Mouse (Mus musculus) frontal cortex, adult (tissue): ENCODE data around the gene Hist1h3e.
"Not testable (repeated sequence)": the region's sequence is repeated elsewhere in the genome, so short reads cannot be mapped to it uniquely, and the experiment has no call there.

Source experiments
- ATAC-seq: cut with Nextera tagmentation; 2 replicates; pipeline ENCODE4 v1.9.2; 2017; ENCODE audit warnings: mild to moderate bottlenecking, moderate library complexity, mixed read lengths; ENCODE audit not compliant: low TSS enrichment

Gene Hist1h3e

DNA sequence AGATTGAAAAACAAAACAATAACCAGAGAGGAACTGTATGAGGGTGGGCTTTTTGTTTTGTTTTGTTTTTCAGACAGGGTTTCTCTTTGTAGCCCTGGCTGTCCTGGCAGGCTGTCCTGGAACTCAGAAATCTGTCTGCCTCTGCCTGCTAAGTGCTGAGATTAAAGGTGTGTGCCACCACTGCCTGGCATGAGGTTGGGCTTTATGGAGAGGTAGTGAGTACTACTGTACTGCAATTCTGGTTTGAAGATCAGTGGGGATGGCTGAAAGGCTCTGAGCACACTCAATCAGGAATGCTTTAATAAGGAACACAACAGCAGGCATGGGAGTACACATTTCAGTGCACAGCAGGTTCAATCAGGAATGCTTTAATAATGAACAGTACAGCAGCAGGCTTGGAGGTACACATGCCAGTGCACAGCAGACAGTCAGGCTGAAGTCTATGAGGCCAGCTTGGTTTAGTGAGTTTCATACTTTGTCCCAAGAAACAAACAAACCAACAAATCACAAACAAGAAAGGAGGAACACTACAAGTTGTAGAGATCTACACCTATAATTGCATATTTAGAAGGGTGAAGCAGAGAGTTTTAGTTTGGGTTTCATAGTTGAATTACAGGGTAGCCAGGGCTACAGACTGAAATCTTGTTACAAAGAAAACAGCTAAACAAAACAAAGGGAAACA lies 21.4 kb upstream of the Hist1h3e start:
- no peak for ATAC-seq

DNA sequence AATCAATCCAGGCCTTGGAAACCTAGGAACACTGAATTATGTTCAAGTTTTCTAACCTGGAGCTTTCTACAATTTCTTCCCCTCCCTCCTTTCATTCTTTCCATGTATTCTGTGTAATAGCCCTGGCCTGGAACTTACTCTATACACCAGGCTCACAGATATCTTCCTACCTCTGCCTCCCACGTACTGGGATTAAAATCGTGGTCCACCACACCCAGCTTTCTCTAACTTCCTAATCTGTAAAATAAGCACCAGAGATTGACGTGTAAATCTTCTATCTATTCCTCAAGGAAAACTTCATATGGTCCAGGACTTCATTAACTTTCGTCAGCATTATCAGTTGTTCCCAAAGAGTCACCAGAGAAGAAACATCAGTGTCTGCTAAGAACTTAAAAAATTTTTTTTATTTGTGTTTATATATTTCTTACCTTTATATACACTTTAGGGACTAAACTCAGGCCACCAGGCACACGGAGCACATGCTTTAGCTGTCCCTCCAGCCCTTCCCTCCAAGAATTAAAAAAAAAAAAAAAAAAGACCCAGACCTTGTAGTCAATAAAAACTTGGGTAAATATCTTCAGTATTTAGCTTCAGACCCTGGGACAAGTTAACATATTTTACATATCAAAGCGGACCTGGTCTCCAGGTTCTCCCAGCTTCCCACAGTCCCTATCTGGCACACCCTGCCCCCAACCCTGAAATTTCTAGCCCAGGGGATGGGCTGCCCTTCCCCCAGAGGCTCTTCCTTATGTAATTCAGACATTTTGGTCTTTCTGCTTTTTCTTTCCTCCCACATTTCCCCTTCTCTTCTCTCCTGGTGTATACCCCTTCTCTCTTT lies 20.3 kb upstream of the Hist1h3e start:
- ATAC-seq: no peak

- ATAC-seq: peak; percentile 83
Observed at GRCm38 (mm10) chr13:23581408-23582218, 19.4 kb upstream of the Hist1h3e start, which contains the start of gene Hist1h4d. Hist1h4d (plus strand) TSS chr13:23581598.

- no peak for ATAC-seq
Observed at GRCm38 (mm10) chr13:23577835-23578234, 15.7 kb upstream of the Hist1h3e start.

GRCm38 (mm10) chr13:23576906-23577639 lies 14.9 kb upstream of the Hist1h3e start:
- ATAC-seq: no peak

GRCm38 (mm10) chr13:23576351-23576881 lies 14.2 kb upstream of the Hist1h3e start:
- ATAC-seq: no peak

GRCm38 (mm10) chr13:23575864-23576313 lies 13.7 kb upstream of the Hist1h3e start:
- not testable (repeated sequence) for ATAC-seq

DNA sequence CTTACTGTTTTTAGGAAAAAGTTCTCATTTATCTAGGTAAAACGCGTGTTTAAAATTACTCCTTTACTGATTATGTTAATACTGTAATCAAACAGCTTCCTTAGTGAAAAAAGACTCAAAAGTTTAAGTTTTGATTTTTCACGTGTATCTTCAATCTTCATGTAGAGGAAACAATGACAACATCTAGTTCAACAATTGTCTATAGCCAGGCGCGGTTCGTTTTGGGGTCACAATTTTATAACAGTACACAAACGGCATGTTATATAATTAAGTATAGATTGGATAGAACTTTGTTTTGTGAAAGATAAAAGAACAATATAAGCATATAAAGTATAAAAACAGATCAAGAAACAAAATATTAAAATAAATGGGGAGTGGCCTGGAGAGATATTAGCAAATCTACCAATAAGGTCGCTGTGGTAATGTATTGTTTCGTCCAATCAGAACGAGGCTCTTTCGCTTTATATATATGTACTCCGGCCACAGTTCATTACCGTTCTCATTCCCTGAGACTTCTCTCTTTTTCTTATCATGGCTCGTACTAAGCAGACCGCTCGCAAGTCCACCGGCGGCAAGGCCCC lies 13.2 kb upstream of the Hist1h3e start, which contains the start of gene Hist1h3d:
Gene Hist1h3d (plus strand): TSS at position 493 of the 581 bp plus-strand sequence.
- peak; percentile 71 for ATAC-seq

DNA sequence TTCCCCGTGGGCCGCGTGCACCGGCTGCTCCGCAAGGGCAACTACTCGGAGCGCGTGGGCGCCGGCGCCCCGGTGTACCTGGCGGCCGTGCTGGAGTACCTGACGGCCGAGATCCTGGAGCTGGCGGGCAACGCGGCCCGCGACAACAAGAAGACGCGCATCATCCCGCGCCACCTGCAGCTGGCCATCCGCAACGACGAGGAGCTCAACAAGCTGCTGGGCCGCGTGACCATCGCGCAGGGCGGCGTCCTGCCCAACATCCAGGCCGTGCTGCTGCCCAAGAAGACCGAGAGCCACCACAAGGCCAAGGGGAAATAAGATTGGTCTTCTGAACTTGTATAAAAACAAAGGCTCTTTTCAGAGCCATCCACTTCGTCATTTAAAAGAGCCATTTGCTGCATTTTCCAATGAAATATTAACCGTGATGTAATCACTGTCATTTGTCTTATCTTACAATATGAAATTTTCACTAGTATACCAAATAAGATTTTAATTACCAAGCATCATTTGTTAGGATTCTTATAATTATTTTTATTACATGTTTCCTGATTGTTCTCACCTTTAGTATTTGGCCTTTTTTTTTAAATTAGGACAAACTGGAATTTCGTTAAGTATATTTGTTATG lies 12.5 kb upstream of the Hist1h3e start:
- not testable (repeated sequence) for ATAC-seq

- ATAC-seq: peak; percentile 93
Observed at GRCm38 (mm10) chr13:23573898-23574524, 11.8 kb upstream of the Hist1h3e start, which contains the start of the genes Hist1h2bf and Hist1h2ad. Hist1h2bf (minus strand) TSS chr13:23574196. Hist1h2ad (plus strand) TSS chr13:23574381.

DNA sequence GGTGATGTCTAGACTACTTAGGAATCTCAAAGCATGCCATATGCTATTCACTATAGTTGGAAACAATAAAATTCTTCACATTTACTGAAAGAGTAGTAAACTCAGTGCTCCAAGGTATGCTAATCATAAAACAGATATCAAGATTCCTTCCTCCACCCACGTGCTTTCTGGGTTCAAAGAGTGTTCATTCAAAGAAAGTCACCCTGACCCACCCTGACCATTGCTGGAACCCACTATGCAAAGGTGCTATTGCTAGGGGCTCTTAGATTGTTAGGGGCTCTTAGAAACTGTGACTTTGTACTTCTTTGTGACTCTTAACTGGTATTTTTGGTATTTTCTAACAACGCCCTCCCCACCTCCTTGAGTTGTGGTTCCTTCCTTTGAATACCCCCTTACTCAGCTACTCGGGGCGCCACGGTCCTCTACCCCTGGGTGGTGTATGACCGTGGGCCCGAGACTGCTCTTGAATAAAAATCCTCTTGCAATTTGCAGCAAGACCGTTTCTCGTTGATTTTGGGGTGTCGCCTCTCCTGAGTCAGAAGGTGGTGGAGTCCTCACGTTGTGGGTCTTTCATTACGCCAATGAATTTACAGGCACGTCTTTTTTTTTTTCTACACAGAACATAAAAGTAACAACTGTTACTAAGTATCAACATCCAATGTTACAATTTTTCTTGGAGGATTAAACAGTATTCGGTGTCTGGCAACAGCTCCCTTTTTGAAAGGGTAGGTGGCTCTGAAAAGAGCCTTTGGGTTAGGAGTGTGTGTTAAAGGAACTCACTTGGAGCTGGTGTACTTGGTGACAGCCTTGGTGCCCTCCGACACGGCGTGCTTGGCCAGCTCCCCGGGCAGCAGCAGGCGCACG lies 11.1 kb upstream of the Hist1h3e start:
- ATAC-seq: not testable (repeated sequence)

DNA sequence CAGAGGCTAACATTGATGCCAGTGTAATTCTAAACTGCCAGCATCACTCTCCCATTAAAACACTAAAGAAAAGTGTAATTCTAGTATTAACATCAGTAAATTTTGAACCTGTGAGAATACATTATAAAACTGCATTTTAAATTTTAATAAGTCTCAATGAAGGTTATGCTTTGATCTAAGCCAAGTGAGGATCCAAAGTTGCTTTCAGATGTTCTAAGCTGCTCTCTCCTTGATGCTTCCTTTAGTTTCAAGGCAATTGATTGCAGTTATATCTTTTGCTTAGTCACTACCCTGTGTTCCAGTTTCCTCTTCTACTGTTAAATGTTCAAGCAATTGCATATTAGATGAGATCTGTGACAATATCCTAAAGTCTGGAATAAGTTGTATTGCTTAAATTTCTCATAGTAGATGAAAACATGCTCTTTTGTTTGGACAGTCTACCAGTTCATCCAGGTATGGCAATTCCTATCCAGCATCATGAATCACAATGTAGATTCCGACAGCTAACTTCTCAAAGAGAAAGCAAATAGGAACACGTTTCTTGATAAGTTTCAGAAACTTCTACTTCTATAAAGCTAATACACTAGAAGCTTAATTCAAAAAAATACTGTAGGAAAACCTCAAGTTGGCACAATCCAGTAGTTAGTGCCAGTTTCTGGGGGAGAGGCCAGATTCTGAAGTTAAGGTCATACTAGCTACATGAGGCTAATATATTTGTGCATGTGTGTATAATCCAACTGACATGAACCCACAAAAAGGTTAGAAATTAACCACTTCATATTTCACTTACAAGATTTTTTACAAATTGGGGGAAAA lies 10.3 kb upstream of the Hist1h3e start:
- ATAC-seq: no peak

DNA sequence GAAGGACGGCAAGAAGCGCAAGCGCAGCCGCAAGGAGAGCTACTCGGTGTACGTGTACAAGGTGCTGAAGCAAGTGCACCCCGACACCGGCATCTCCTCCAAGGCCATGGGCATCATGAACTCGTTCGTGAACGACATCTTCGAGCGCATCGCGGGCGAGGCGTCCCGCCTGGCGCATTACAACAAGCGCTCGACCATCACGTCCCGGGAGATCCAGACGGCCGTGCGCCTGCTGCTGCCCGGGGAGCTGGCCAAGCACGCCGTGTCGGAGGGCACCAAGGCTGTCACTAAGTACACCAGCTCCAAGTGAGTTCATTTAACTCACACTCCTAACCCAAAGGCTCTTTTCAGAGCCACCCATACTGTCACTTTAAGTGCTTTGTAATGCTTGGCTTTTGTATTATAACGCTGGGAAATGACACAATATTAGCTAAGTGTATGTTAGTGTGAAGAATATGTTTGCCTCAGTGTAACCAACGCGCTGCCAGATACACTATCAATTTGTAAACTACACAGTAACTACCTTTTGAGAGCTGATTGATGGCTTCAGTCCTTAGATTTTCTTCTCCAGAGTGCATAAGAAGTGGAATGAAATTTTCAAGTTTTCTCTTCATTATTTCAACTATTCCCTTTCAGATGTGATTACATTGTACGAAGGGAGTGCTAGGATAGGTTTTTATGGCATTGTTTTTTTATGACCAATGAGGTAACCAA lies 9.5 kb upstream of the Hist1h3e start:
- ATAC-seq: not testable (repeated sequence)

DNA sequence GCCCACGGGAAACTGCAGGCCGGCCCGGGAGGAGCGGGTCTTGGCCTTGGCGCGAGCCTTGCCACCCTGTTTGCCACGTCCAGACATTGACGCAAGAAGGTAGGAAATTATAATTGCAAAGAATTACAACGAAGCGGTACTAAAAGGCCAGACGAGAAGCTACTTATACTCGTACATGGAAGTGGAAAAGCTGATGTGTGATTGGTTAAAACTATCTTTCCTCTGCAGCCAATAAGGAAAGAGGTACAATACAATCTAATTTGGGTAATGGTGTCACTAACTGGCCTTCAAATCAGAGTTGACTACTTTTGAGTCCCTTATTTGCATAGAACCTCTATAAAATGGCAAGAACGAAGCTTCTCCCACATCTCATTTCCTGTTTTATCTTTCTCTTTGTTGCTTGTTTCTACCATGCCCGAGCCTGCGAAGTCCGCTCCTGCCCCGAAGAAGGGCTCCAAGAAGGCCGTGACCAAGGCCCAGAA lies 8.9 kb upstream of the Hist1h3e start, which contains the start of the genes Hist1h2ae and Hist1h2bg:
Gene Hist1h2ae (minus strand): TSS at position 199 of the 482 bp plus-strand sequence.
Gene Hist1h2bg (plus strand): TSS at position 375 of the 482 bp plus-strand sequence.
- peak; percentile 96 for ATAC-seq

GRCm38 (mm10) chr13:23570261-23571021 lies 8.3 kb upstream of the Hist1h3e start:
- ATAC-seq: not testable (repeated sequence)

DNA sequence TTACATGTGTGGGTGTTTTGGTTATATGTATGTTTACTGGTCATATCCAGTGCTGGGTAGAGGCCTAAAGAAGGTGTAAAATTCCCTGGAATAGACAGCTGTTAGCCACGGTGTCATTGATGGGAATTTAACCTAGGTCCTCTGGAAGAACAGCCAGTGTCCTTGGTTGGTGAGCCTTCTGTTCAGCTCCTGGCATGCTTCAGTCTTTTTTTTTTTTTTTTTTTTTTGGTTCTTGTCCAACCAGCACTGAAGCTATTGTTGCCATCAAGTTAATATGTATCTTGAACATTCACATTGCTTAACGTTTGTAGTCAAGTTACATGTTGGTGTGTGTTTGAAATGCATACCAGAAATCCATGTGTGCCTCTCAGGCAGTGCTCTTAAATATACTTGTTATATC lies 2.3 kb upstream of the Hist1h3e start:
- ATAC-seq: no peak
